ENCODE assay signal across 13 mouse cellular contexts in genomic region chr3:121874576-121874975, GRCm38 (mm10). TPM values are rescaled to one million over a fixed set of nuclear protein-coding genes. Genes with fewer than 3 reads are reported as not detected.
DNase-seq lines count a peak whose midpoint lies in the region; ATAC-seq and TF ChIP-seq lines count a peak whose summit lies in the region.
"Had no signal": no experiment of that assay in that cellular context is flagged by ENCODE, and none has a peak within 500 bp of the region (broad histone marks: within the 10 kb centered on the region; RNA-seq: fewer than 3 reads in every experiment).

No protein-coding gene starts in this region.

- peaks cover 21% of the 10 kb centered on the region for H3K4me1 ChIP-seq in liver, adult 2 months (ENCODE audit: control insufficient read depth, insufficient read depth, low read length)
- peaks cover 8% of the 10 kb centered on the region for H3K4me1 ChIP-seq in brown adipose tissue, adult 24 weeks (ENCODE audit: control insufficient read depth, insufficient read depth, insufficient read length, low read length)
- no peaks in the 10 kb centered on the region; the same call in 1 of the 2 replicates for H3K4me1 ChIP-seq in liver, postnatal 0 days (ENCODE audit: insufficient read depth)
- H3K4me1 ChIP-seq: embryonic facial prominence, embryonic 15.5 days; limb, embryonic 12.5 days had no signal

- peak; percentile 94 for DNase-seq in liver, adult 2 months (ENCODE audit: extremely low read depth, low read depth, low spot score)
- no peak for DNase-seq in liver
- peak; percentile 86 for DNase-seq in NIH3T3 (ENCODE audit: low read depth)
- peak; percentile 54 for DNase-seq in liver, postnatal 0 days
- no peak for DNase-seq in testis, postnatal 10 days (ENCODE audit: low spot score)
- no peak for DNase-seq in left cerebral cortex, adult 9 months (ENCODE audit: low spot score in 2 of 2)
- no peak for DNase-seq in ovary, adult 18-20 months (ENCODE audit: low spot score)
- DNase-seq: cerebellum, adult 8-10 months; forebrain, postnatal 0 days had no signal

- H3K27ac ChIP-seq in liver, adult 2 months (replicated peaks; ENCODE audit: insufficient read depth, low read depth, low read length), result peak overlapping the region; percentile 92
- H3K27ac ChIP-seq in brown adipose tissue, adult 24 weeks (replicated peaks; ENCODE audit: low read depth, low read length), result peak overlapping the region; percentile 88
- peak overlapping the region; percentile 83 for H3K27ac ChIP-seq in liver, postnatal 0 days (ENCODE audit: low read depth)
- H3K27ac ChIP-seq: embryonic facial prominence, embryonic 15.5 days; limb, embryonic 12.5 days had no signal

- no peaks in the 10 kb centered on the region for H3K9me3 ChIP-seq in liver, postnatal 0 days (ENCODE audit: low read length)
- H3K9me3 ChIP-seq: embryonic facial prominence, embryonic 15.5 days; limb, embryonic 12.5 days had no signal

- H3K36me3 ChIP-seq in liver, adult 2 months (ENCODE audit: control insufficient read depth, insufficient read depth, low read length), result no peaks in the 10 kb centered on the region
- no peaks in the 10 kb centered on the region for H3K36me3 ChIP-seq in liver, postnatal 0 days (replicated peaks; ENCODE audit: insufficient read depth, low read length)
- H3K36me3 ChIP-seq: embryonic facial prominence, embryonic 15.5 days; limb, embryonic 12.5 days had no signal

- WGBS in liver, adult 2 months, result 15% methylated on average over 1 of the region's 1 CpGs
- WGBS in liver, postnatal 0 days (ENCODE audit: insufficient replicate concordance), result 77% methylated on average over 1 of the region's 1 CpGs

- no peaks in the 10 kb centered on the region for H3K79me2 ChIP-seq in liver, adult 2 months (ENCODE audit: control insufficient read depth, insufficient read depth, low read length)

- ATAC-seq in liver, postnatal 0 days, result peak; percentile 87
- ATAC-seq: forebrain, postnatal 0 days had no signal

- H3K9ac ChIP-seq in liver, adult 2 months (ENCODE audit: low read depth, low read length), result 0 out of 2 replicates have a peak overlapping the region, but pooled peaks have one; percentile 43
- H3K9ac ChIP-seq in liver, postnatal 0 days (replicated peaks), result no peak overlapping the region
- H3K9ac ChIP-seq: embryonic facial prominence, embryonic 15.5 days; forebrain, postnatal 0 days; limb, embryonic 12.5 days had no signal

- no peak overlapping the region for H3K4me2 ChIP-seq in liver, postnatal 0 days (ENCODE audit: low read depth, low read length)
- H3K4me2 ChIP-seq: embryonic facial prominence, embryonic 15.5 days; limb, embryonic 12.5 days; midbrain, embryonic 11.5 days had no signal

- no peaks in the 10 kb centered on the region for H3K27me3 ChIP-seq in liver, adult 2 months (ENCODE audit: control insufficient read depth, insufficient read depth, low read length)
- no peaks in the 10 kb centered on the region for H3K27me3 ChIP-seq in liver, postnatal 0 days (ENCODE audit: insufficient read depth, low read length)
- H3K27me3 ChIP-seq: embryonic facial prominence, embryonic 15.5 days; limb, embryonic 12.5 days had no signal

- TF ChIP-seq CTCF in liver, adult 2 months (IDR thresholded peaks at IDR 0.05; ENCODE audit: low read depth, low read length), result no peak
- no peak for TF ChIP-seq CTCF in liver, postnatal 0 days (IDR thresholded peaks at IDR 0.05; ENCODE audit: low read depth)

- H3K4me3 ChIP-seq in liver, adult 2 months (ENCODE audit: insufficient read depth, low read depth, low read length), result no peak overlapping the region
- H3K4me3 ChIP-seq in brown adipose tissue, adult 24 weeks (ENCODE audit: insufficient read depth, low read depth, low read length), result no peak overlapping the region
- no peak overlapping the region for H3K4me3 ChIP-seq in liver, postnatal 0 days (ENCODE audit: low read depth, low read length)
- H3K4me3 ChIP-seq: embryonic facial prominence, embryonic 15.5 days; limb, embryonic 12.5 days had no signal

- no peak for TF ChIP-seq POLR2A in liver, adult 2 months (IDR thresholded peaks at IDR 0.05; ENCODE audit: extremely low read depth, insufficient read depth, low read length)

- peak; percentile 53 for TF ChIP-seq EP300 in liver, postnatal 0 days (IDR thresholded peaks at IDR 0.05; ENCODE audit: low read depth)

RNA-seq across cellular contexts. Expression of gene Abcd3, which starts 59.5 kb away (rescaled TPM):
- 277 and 397 TPM in 2 replicates for total RNA-seq in liver, adult 2 months (2014; rRNA removed)
- 45.5 and 49.5 TPM in 2 replicates for polyA plus RNA-seq in liver, adult 2 months (2012; rRNA removed)
- 166 and 209 TPM in 2 replicates for polyA plus RNA-seq in brown adipose tissue, adult 24 weeks (2012; ENCODE audit: insufficient read depth, insufficient read length, missing spikeins)
- polyA plus RNA-seq in liver, postnatal 0 days (2015; fragmentation: Nextera tagmentation; extraction: Ambion mirVana), result 132 and 148 TPM in 2 replicates

Comparison
In these comparisons a context has a peak if more than half of its experiments do, and no peak if none do; other contexts are left out.
1. DNase-seq: peak in liver, adult 2 months (single experiment), NIH3T3 (single experiment) and liver, postnatal 0 days (single experiment); none in liver (single experiment), testis, postnatal 10 days (single experiment), left cerebral cortex, adult 9 months (0 of 2) and ovary, adult 18-20 months (single experiment).
2. Peak in every context shown above with its lines, with median percentiles within 50 percentile points of each other: H3K27ac ChIP-seq.